Mouse (Mus musculus) central nervous system, embryonic 14 days (tissue): ENCODE results near the gene Cdh20. TPM values are rescaled to one million over a fixed set of nuclear protein-coding genes. Genes with fewer than 3 reads are reported as not detected.

Experiments
- polyA plus RNA-seq: library from polyadenylated mRNA; depleted of rRNA; stranded (reverse); fragments of >200 nt; gene quantifications from 2 replicates; pipeline ENCODE4 v1.2.3, GENCODE M21; 2012; rRNA removed

The Cdh20 gene
- polyA plus RNA-seq = 3.2 and 3.5 TPM in 2 replicates

DNA sequence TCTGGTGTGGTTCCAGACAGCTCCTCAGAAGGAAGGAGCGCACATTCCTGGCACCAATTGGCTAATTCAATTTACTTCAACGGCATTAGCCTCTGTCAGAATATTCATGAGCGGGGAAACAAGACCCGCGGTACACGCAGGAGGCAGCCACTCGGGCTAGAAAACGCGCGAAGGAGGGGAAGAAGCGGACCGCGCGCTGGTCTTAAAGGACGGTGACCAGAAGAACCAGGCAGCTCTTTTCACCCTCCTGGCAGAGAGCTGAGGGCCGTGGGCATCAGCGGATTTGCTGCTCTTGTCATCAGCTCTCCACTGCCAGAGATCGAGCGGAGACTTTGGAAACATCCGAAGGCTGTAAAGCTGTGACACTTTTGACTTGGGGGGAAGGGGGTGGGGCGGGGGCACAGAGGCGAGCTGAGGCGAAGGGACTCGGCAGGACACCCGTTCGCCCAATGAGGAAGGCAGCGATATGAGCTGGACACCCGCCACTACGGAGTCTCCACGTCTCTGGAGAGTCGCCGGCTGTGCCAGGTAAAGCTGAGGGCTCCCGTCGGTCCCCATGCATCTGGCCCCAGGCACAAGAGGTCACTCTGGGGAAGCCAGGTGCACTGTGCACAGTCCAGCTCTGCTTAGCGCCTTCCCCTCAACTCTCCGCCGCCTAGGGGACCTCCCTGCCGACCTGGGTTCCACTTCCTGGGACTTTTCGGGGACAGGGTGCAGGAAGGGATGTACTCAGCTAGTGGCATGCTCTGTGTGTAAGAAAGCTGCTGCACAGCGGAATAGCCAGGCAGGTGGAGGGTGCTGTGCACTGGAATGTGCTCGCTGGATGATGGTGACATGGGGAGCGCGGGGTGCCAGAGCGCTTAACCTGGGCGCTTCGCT is at the start of gene Cdh20:
Gene Cdh20 (plus strand): TSS at position 159 of the 879 bp plus-strand sequence.

